Mouse (Mus musculus) thymus, postnatal 0 days (tissue): ENCODE data around the gene Ptprn2. TPM values are rescaled to one million over a fixed set of nuclear protein-coding genes. Genes with fewer than 3 reads are reported as not detected.

Source experiments
- DNase-seq: peaks from one replicate; pipeline ENCODE4 v3.0.0-alpha.2; 2015; ENCODE audit warnings: low spot score
- polyA plus RNA-seq: library from polyadenylated mRNA; unstranded; fragments of >200 nt; fragmentation: Nextera tagmentation; extraction: Ambion mirVana; gene quantifications from 2 replicates; pipeline ENCODE4 v1.2.1, GENCODE M21; 2015

Ptprn2 gene
- polyA plus RNA-seq, 1 experiment from 2014 or later, result 0.14 TPM

GRCm38 (mm10) chr12:117207421-117208120, 722.1 kb downstream of the Ptprn2 start:
- no peak for DNase-seq

GRCm38 (mm10) chr12:117210467-117210866, 724.9 kb downstream of the Ptprn2 start:
- DNase-seq, result no peak

GRCm38 (mm10) chr12:117213531-117213930, 728.0 kb downstream of the Ptprn2 start:
- DNase-seq, result no peak

GRCm38 (mm10) chr12:117214272-117214671, 728.8 kb downstream of the Ptprn2 start:
- DNase-seq, result no peak

- no peak for DNase-seq
Measured at GRCm38 (mm10) chr12:117214919-117215318, 729.4 kb downstream of the Ptprn2 start.

DNA sequence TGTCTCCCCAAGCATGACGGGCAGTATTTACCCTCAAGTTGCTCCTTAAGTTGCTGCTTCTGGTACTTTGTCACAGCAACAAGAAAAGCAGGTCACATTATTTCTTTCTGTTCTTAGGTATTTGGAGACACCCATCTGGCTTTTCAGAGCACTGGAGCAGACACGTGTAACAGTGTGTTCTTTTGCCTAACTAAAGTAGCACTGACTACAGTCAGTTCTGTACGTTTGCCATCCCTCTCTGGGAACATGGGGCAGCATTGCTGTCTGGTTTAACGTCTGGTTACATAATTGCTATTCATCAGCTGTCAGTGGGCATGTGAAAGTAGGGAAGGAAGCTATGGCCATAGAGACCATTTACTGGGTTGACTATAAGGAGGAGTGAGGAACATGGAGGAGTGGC, 736.4 kb downstream of the Ptprn2 start:
- DNase-seq, result no peak

- no peak for DNase-seq
Measured at GRCm38 (mm10) chr12:117224036-117224435, 738.5 kb downstream of the Ptprn2 start.

- no peak for DNase-seq
Measured at GRCm38 (mm10) chr12:117227236-117227635, 741.7 kb downstream of the Ptprn2 start.

DNA sequence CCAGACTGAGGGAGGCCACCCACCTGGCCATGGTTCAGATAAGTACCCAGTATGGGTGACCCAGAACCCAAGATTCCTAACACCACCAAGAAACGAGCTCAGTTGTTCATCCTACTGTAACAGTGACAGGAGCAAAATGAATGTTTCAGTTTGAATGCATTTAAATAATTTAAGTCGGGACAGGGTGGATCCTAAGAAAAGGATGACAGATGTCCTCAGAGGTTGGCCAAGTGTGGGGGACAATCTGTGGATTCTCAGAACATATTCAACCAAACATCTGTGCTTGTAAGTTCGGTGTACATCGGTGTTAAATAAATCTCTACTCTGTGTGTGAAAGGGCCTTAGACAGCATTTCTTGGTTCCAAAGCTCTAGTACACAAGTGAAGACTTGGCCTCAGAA, 743.9 kb downstream of the Ptprn2 start:
- no peak for DNase-seq

DNA sequence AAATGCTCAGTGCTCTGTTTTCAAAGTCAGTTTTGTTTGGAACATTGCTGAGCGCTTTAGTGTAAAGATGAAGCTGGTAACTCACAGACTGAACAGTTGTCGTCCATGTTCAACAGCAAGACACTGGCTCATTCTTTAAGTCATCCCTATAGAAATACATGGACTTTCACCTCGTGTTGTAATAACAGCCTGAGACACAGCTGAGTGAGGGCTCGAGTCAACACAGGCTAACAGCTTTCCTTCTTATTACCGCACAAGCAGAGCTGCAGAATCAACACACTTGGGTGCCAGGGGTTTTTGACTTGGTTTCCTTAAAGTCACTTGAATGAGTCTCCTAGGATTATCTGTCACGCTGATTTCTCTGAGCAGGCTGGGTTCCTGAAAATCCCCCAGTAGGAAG, 744.8 kb downstream of the Ptprn2 start:
- no peak for DNase-seq

DNA sequence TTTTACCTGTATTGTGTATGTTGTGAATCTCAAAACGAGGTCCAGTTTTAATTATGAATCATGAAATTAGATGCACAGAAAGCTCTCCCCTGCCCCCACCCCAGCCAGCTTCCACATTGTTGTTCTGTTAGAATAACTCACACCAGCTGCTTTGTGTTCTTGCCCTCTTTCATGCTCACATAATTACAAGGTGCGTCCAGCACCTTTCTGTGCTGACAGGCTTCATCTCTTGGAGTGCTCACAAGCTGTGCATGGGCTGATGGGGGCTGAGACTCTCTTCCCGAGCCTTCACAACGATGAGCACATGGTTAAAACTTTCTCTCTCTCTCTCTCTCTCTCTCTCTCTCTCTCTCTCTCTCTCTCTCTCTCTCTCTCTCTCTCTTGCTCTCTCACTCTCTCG, 746.3 kb downstream of the Ptprn2 start:
- DNase-seq, result no peak

- DNase-seq, result no peak
Measured at GRCm38 (mm10) chr12:117235114-117235513, 749.6 kb downstream of the Ptprn2 start.

GRCm38 (mm10) chr12:117236020-117236734, 750.7 kb downstream of the Ptprn2 start:
- DNase-seq, result no peak

- no peak for DNase-seq
Measured at GRCm38 (mm10) chr12:117236981-117237380, 751.5 kb downstream of the Ptprn2 start.

GRCm38 (mm10) chr12:117239927-117240715, 754.6 kb downstream of the Ptprn2 start:
- DNase-seq, result no peak

- no peak for DNase-seq
Measured at GRCm38 (mm10) chr12:117242181-117242580, 756.7 kb downstream of the Ptprn2 start.

GRCm38 (mm10) chr12:117245885-117246478, 760.5 kb downstream of the Ptprn2 start:
- no peak for DNase-seq

- no peak for DNase-seq
Measured at GRCm38 (mm10) chr12:117250465-117250864, 764.9 kb downstream of the Ptprn2 start.

- DNase-seq, result no peak
Measured at GRCm38 (mm10) chr12:117251663-117252425, 766.3 kb downstream of the Ptprn2 start.

GRCm38 (mm10) chr12:117252426-117252779, 766.9 kb downstream of the Ptprn2 start:
- no peak for DNase-seq

DNA sequence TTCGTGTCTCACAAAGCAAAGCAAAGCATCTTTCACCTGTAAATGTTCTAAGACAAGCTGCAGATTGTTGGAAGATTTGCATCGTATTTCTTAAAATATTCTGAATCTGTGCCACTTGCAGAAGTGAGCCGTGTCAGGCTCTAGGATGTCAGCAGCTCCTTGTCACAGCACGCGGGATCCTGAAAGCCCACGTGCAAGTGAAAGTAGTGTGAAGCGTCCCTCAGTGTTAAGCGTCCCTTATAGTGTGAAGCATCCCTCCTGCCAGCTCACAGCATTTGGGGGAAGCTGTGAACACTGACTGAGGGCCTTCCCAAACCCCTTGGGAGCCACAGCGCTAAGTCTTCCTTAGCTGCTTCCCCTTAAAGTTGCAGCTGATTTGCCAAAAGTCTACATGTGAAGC, 768.8 kb downstream of the Ptprn2 start:
- no peak for DNase-seq
